Mouse (Mus musculus) midbrain, embryonic 16.5 days (tissue): Measurements from ENCODE around the gene Relch. TPM values are rescaled to one million over a fixed set of nuclear protein-coding genes. Genes with fewer than 3 reads are reported as not detected.

ENCODE experiments used
- ATAC-seq: fragments of 200-750 bp; cut with Nextera tagmentation; 2 replicates; pipeline ENCODE4 v1.8.0; 2017; ENCODE audit warnings: moderate TSS enrichment
- H3K27ac ChIP-seq: fragments of 300-500 bp; sonication (generic); 2 replicates; pipeline ENCODE4 v1.5.1; 2014; ENCODE audit warnings: mild to moderate bottlenecking, low read length, mixed read lengths
- H3K27me3 ChIP-seq: fragments of 300-500 bp; sonication (generic); 2 replicates; pipeline ENCODE4 v1.6.1; 2014; ENCODE audit warnings: low read depth, low read length, mixed read lengths; ENCODE audit not compliant: control insufficient read depth, insufficient read depth
- H3K36me3 ChIP-seq: fragments of 300-500 bp; sonication (generic); 2 replicates; pipeline ENCODE4 v1.6.1; 2014; ENCODE audit warnings: mild to moderate bottlenecking, low read length, moderate library complexity, mixed read lengths; ENCODE audit not compliant: control insufficient read depth, insufficient read depth
- H3K4me1 ChIP-seq: fragments of 300-500 bp; sonication (generic); 2 replicates; pipeline ENCODE4 v1.6.1; 2014; ENCODE audit warnings: mild to moderate bottlenecking, low read length, mixed read lengths; ENCODE audit not compliant: control insufficient read depth, insufficient read depth
- H3K4me2 ChIP-seq: fragments of 300-500 bp; sonication (generic); 2 replicates; pipeline ENCODE4 v1.6.1; 2014; ENCODE audit warnings: mild to moderate bottlenecking, low read length, mixed read lengths
- H3K4me3 ChIP-seq: fragments of 300-500 bp; sonication (generic); 2 replicates; pipeline ENCODE4 v1.5.1; 2014; ENCODE audit warnings: low read depth, mild to moderate bottlenecking, low read length, moderate library complexity, mixed read lengths
- H3K9ac ChIP-seq: fragments of 300-500 bp; sonication (generic); 2 replicates; pipeline ENCODE4 v1.6.1; 2014; ENCODE audit warnings: low read depth, low read length, mixed read lengths
- H3K9me3 ChIP-seq: fragments of 300-500 bp; sonication (generic); replicated peaks from 2 replicates; pipeline ENCODE4 v1.6.1; 2014; ENCODE audit warnings: mild to moderate bottlenecking, low read length, mixed read lengths; ENCODE audit not compliant: control insufficient read depth, poor library complexity, severe bottlenecking
- WGBS: fragments of 180-500 bp; shearing (Covaris S2); extraction: QIAGEN DNeasy Blood & Tissue Kit; methylation state at CpG from one replicate; pipeline ENCODE4 v1.1.7; 2014; 5-methylcytosine and 5-hydroxymethylcytosine counted together
- polyA plus RNA-seq: library from polyadenylated mRNA; unstranded; fragments of >200 nt; fragmentation: Nextera tagmentation; extraction: Ambion mirVana; gene quantifications from 2 replicates; pipeline ENCODE4 v1.2.1, GENCODE M21; 2015

Relch gene
- 45.0 and 50.2 TPM in 2 replicates for polyA plus RNA-seq

DNA sequence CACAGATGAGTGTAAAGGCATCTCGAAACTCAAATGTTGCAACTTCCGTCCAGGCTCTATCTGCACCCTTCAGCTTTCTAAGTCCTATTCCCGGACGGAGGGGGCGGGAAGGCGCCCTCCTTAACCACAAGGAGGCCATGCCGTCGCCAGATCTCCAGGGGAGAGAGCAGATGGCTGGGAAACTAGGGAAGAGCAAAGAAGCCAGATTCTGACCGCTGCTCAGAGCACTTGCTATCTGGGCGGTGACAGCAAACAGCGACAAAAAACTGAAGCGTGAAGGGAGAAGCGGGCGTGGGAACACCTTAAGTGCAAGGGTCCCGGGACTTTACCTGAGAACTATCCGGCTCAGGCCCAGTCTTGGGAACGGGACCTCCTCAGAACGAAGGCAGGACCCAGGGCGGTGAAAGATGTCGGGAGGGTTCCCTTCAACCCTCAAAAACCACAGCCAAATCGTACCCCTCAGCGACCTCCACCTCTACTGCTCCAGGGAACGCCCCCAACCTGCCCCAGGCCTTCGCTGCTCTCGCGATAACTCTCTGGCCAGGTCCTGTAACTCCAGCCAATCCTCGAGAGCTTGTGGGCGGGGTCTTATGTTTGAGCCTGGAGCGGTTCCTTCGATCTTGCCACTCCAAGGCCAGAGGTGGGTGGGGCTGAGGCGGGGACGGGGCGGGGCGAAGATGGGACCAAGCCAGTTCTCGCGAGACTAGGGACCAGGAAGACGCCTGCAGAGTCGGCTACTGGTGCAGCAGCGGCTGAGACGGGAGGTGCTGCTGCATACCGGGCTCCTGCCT is at the start of gene Relch, which contains the start of gene Pign:
Relch (plus strand) TSS at position 691 of the 791 bp plus-strand sequence.
Pign (minus strand) TSS at position 507 of the 791 bp plus-strand sequence.
- H3K4me2 ChIP-seq, result peak within 1 kb of the TSS; percentile 78
- H3K27ac ChIP-seq, result peak within 1 kb of the TSS; percentile 85
- peak; percentile 98 for ATAC-seq
- H3K9me3 ChIP-seq, result no peaks in the 10 kb centered on the region
- WGBS, result under 1% methylated on average over 41 of the region's 41 CpGs
- peaks cover 27% of the 10 kb centered on the region for H3K4me1 ChIP-seq
- no peaks in the 10 kb centered on the region for H3K27me3 ChIP-seq
- peaks cover 3% of the 10 kb centered on the region for H3K36me3 ChIP-seq
- H3K4me3 ChIP-seq, result peak within 1 kb of the TSS; percentile 98
- H3K9ac ChIP-seq, result peak within 1 kb of the TSS; percentile 95

DNA sequence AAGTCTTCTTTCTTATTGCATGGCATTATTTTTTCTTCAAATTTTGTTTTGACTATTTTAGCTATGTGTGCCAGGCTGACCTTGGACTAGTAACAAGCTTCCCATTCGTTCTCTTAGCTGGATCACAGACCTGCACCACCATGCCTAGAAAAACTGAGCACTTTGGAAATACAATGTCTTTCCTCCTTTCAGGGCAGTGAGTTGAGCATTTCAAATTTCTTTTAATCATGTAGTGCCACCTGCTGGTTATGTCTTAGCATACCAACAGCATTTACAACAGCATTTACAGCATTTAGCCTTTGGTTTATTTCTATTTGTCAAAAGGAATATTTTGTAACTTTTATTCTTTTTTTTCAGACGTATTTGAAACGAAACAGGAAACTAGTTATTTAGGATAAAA is 33.2 kb upstream of the Relch start:
- 38% methylated on average over 3 of the region's 3 CpGs for WGBS
- Histone ChIP-seq H3K4me1 (0 out of 2 replicates have a peak, but pooled peaks cover 2% of the 10 kb centered on the region), H3K27ac (no peak overlapping the region), H3K9me3 (no peaks in the 10 kb centered on the region), H3K4me3 (no peak overlapping the region), H3K4me2 (no peak overlapping the region), H3K9ac (no peak overlapping the region), H3K27me3 (no peaks in the 10 kb centered on the region), H3K36me3 (no peaks in the 10 kb centered on the region)
- peak; percentile 76 for ATAC-seq

DNA sequence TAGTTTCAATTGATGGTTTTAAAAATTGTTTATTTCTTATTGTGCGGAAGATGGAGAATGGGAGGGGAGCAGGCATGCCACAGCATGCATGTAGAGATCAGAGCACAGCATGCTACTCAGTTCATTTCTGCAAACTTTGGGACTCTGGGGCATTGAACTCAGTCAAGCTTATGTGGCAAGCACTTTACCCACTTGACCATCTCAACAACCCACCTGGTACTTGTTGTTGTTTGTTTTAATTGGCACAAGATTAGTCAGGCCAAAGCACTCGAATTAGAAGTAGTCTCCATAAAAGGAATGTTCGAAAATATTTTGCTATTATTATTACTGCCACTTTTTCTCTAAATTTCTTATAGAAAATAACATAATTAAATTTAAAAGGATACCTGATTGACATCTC is 19.6 kb upstream of the Relch start:
- no peak for ATAC-seq
- Histone ChIP-seq H3K4me1 (no peaks in the 10 kb centered on the region), H3K9me3 (no peaks in the 10 kb centered on the region), H3K9ac (no peak overlapping the region), H3K4me3 (no peak overlapping the region), H3K27me3 (no peaks in the 10 kb centered on the region), H3K4me2 (no peak overlapping the region), H3K27ac (no peak overlapping the region), H3K36me3 (peaks cover 7% of the 10 kb centered on the region; the same call in 1 of the 2 replicates)
- WGBS, result 87% methylated on average over 3 of the region's 3 CpGs

DNA sequence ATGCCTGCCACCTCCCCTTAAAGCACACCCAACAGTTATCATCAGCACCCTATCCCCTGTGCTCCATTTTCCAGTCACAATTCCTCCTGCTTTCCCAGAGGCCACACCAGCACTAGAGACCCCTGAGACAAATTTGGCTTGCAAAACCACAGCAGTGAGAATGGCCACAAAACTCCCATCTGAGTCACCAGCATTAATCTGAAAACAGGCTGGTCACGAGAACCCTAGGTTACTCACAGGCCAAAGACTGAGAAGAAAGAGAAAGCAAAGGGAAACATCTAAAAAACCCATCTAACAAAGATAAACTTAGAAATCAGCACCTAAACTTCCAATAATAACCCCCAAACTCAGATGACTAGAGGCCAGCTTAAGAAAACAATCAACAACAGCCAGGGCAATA is 13.0 kb upstream of the Relch start:
- Histone ChIP-seq H3K9me3 (no peaks in the 10 kb centered on the region), H3K9ac (no peak overlapping the region), H3K4me2 (no peak overlapping the region), H3K27ac (no peak overlapping the region), H3K4me1 (no peaks in the 10 kb centered on the region), H3K36me3 (peaks cover 5% of the 10 kb centered on the region; the same call in 1 of the 2 replicates), H3K27me3 (no peaks in the 10 kb centered on the region), H3K4me3 (no peak overlapping the region)
- WGBS, result 78% methylated on average over 1 of the region's 1 CpGs
- ATAC-seq, result no peak

DNA sequence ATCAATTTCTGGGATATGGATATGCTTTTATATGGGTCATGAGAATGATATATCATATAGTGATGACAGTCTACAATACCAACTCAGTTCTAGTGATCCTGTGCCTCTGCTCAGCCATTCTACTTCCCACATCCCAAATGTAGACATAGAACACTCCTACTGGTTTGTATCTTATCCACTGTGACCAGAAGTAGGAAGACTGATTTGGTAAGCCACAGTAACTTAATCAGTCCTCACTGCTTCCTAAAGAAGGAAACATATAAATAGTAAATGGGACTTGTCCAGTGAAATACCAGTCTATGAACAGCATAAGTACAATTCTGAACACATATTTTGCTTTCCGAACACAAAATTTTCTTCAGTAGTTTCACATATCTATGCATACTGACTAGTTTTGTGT is 9.7 kb upstream of the Relch start:
- Histone ChIP-seq H3K4me2 (no peak overlapping the region), H3K4me1 (no peaks in the 10 kb centered on the region), H3K36me3 (no peaks in the 10 kb centered on the region; the same call in 1 of the 2 replicates), H3K9me3 (no peaks in the 10 kb centered on the region), H3K27me3 (no peaks in the 10 kb centered on the region), H3K27ac (no peak overlapping the region), H3K9ac (no peak overlapping the region), H3K4me3 (no peak overlapping the region)
- ATAC-seq, result no peak
- WGBS, result 96% methylated on average over 1 of the region's 1 CpGs

DNA sequence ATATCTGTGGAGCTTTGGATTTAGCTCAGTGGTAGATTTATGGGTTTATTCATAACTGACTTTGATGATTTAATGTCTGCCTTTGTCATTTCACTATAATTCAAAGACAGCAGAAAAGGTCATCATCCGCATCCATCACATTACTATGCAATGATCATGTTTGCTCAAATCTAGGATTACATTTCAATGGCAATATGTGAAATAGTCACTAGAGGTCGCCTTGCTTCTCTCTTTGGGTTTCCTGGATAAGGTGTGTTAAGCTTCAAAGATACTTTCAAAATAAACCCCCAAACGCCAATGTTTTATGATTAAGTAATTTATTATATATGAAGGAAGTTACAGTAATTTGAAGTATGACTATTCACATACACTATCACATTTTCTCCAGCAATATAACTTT is 3.6 kb upstream of the Relch start:
- Histone ChIP-seq H3K27me3 (no peaks in the 10 kb centered on the region), H3K9me3 (no peaks in the 10 kb centered on the region), H3K4me3 (no peak overlapping the region), H3K4me1 (peaks cover 3% of the 10 kb centered on the region; the same call in 1 of the 2 replicates), H3K4me2 (no peak overlapping the region), H3K9ac (no peak overlapping the region), H3K36me3 (no peaks in the 10 kb centered on the region; the same call in 1 of the 2 replicates), H3K27ac (no peak overlapping the region)
- WGBS, result 18% methylated on average over 3 of the region's 3 CpGs
- no peak for ATAC-seq

DNA sequence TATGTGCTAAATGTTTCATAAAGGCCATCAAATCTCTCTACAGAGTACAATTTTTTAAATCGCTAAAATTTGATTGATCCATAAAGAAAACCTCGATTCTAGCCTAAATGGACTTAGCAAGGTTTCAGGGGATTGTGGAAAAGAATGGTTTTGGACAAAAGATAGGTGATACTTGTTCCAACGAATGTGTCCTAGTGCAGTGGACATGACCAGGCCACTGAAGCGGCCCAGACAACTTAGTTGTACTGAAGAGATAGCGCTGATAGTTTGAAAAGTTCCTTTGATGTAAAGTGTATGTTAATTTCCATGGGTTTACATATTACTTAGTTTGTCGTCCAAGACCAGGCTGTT is 866 bp upstream of the Relch start:
- no peak for ATAC-seq
- H3K36me3 ChIP-seq, result peaks cover 3% of the 10 kb centered on the region
- peak overlapping the region; percentile 78 for H3K4me2 ChIP-seq
- peak overlapping the region; percentile 69 for H3K9ac ChIP-seq
- 9% methylated on average over 6 of the region's 6 CpGs for WGBS
- peak overlapping the region; percentile 98 for H3K4me3 ChIP-seq
- no peak overlapping the region; the same call in 1 of the 2 replicates for H3K27ac ChIP-seq
- H3K4me1 ChIP-seq, result peaks cover 24% of the 10 kb centered on the region
- H3K9me3 ChIP-seq, result no peaks in the 10 kb centered on the region
- no peaks in the 10 kb centered on the region for H3K27me3 ChIP-seq

DNA sequence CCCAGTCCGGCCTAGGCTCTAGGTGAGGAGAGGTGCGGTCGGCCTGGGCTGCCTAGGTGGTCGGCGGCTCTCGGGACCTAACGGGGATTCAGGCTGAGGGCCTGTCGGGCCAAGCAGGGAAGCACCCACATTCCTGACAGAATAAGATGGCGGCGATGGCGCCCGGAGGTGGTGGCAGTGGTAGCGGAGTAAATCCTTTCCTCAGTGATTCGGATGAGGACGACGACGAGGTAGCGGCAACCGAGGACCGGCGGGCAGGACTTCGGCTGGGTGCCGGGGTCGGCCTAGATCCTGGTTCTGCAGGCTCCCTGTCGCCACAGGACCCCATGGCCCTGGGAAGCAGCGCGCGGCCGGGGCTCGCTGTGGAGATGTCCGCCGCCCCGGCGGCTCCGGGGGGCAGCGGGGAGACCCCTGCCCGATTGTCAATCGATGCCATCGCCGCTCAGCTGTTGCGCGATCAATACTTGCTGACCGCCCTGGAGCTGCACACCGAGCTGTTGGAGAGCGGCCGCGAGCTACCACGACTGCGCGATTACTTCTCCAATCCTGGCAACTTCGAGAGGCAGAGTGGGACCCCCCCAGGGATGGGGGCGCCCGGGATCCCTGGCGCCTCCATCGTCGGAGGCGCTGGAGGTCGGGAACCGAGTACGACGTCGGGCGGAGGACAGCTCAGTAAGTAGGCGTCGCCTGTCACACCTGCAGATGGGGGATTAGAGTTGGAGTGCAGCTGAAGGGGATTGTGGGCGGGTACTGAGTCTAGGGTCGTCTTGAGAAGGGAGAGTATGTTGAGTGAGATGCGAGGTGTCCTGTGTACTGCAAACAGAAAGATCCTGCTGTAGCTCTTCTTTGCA is 526 bp downstream of the Relch start:
- Histone ChIP-seq H3K36me3 (peaks cover 3% of the 10 kb centered on the region), H3K9me3 (no peaks in the 10 kb centered on the region), H3K4me2 (peak overlapping the region; percentile 74), H3K4me1 (peaks cover 27% of the 10 kb centered on the region), H3K4me3 (peak overlapping the region; percentile 98), H3K9ac (peak overlapping the region; percentile 95), H3K27ac (peak overlapping the region; percentile 85), H3K27me3 (no peaks in the 10 kb centered on the region)
- under 1% methylated on average over 67 of the region's 68 CpGs for WGBS
- ATAC-seq, result peak; percentile 68

DNA sequence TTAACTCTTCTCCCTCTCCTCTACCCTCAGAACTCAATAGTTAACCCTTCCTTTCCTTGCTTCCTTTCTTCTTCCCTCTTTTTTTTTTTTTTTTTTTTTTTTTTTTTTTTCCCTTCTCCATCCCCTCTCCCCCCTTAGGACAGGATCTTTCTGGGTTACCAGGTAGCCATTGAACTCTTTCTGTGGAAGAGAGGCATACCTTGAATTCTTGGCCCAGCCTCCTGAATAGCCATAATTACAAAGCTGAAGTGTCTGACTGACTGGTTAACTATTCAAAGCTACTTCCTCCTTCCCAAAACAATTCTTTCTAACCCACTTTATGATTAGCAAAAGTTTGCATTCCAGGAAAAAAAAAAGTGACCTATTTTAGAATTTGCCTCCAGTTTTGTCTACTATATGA is 6.0 kb downstream of the Relch start:
- no peak overlapping the region for H3K4me2 ChIP-seq
- no peak overlapping the region for H3K4me3 ChIP-seq
- H3K27me3 ChIP-seq, result no peaks in the 10 kb centered on the region
- no peak overlapping the region for H3K9ac ChIP-seq
- H3K36me3 ChIP-seq, result peaks cover 3% of the 10 kb centered on the region
- peaks cover 24% of the 10 kb centered on the region for H3K4me1 ChIP-seq
- H3K9me3 ChIP-seq, result no peaks in the 10 kb centered on the region
- ATAC-seq, result no peak
- H3K27ac ChIP-seq, result no peak overlapping the region
